Mouse (Mus musculus) limb, embryonic 12.5 days (tissue): ENCODE results near the gene Mgp. TPM values are rescaled to one million over a fixed set of nuclear protein-coding genes. Genes with fewer than 3 reads are reported as not detected.

Experiments used
- ATAC-seq: fragments of 200-750 bp; cut with Nextera tagmentation; 2 replicates; pipeline ENCODE4 v1.8.0; 2017; ENCODE audit warnings: low read depth, moderate TSS enrichment; ENCODE audit not compliant: insufficient number of reproducible peaks, insufficient read depth, low FRiP score, low TSS enrichment
- H3K27ac ChIP-seq: fragments of 300-500 bp; sonication (generic); 2 replicates; pipeline ENCODE4 v1.5.1; 2016; ENCODE audit warnings: mild to moderate bottlenecking, moderate library complexity
- H3K27me3 ChIP-seq: fragments of 300-500 bp; sonication (generic); 2 replicates; pipeline ENCODE4 v1.6.1; 2016; ENCODE audit warnings: mild to moderate bottlenecking, moderate library complexity
- H3K36me3 ChIP-seq: fragments of 300-500 bp; sonication (generic); 2 replicates; pipeline ENCODE4 v1.6.1; 2016; ENCODE audit warnings: mild to moderate bottlenecking, moderate library complexity
- H3K4me1 ChIP-seq: fragments of 300-500 bp; sonication (generic); replicated peaks from 2 replicates; pipeline ENCODE4 v1.6.1; 2016
- H3K4me2 ChIP-seq: fragments of 300-500 bp; sonication (generic); 2 replicates; pipeline ENCODE4 v1.6.1; 2016; ENCODE audit warnings: mild to moderate bottlenecking, moderate library complexity
- H3K4me3 ChIP-seq: fragments of 300-500 bp; sonication (generic); replicated peaks from 2 replicates; pipeline ENCODE4 v1.5.1; 2016; ENCODE audit warnings: mild to moderate bottlenecking
- H3K9ac ChIP-seq: fragments of 300-500 bp; sonication (generic); replicated peaks from 2 replicates; pipeline ENCODE4 v1.6.1; 2016; ENCODE audit warnings: mild to moderate bottlenecking, moderate library complexity
- H3K9me3 ChIP-seq: fragments of 300-500 bp; sonication (generic); 2 replicates; pipeline ENCODE4 v1.6.1; 2016; ENCODE audit warnings: mild to moderate bottlenecking, moderate library complexity
- WGBS: fragments of 180-500 bp; shearing (Covaris S2); methylation state at CpG from one replicate; pipeline ENCODE4 v1.1.7; 2016; 5-methylcytosine and 5-hydroxymethylcytosine counted together
- polyA plus RNA-seq: library from polyadenylated mRNA; unstranded; fragments of >200 nt; fragmentation: Nextera tagmentation; extraction: Ambion mirVana; gene quantifications from 2 replicates; pipeline ENCODE4 v1.2.1, GENCODE M21; 2016

The Mgp gene
- polyA plus RNA-seq, 1 experiment from 2014 or later: 28.7 TPM

DNA sequence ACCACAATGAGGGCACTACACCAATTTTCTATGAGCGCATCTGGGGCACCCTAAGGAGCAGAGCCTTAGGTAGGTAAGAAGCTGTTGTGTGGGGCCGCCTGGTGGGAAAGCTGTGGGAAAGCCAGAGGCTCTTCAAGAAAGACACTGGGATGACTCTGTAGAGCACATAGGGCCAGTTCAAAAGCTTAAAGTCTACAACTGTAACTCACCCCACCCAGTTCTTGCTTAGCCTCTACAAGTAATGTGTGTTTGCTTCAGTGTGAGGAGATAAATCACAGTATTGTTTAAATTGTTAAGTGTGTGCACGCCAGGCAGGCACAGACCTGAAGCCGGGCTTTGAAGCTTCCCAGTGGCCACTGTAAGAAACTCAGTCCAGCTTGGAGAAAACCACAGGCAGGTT lies 9.5 kb downstream of the Mgp start:
- no peaks in the 10 kb centered on the region for H3K27me3 ChIP-seq
- no peak overlapping the region for H3K4me2 ChIP-seq
- no peak overlapping the region for H3K9ac ChIP-seq
- H3K4me3 ChIP-seq: no peak overlapping the region
- peaks cover 14% of the 10 kb centered on the region for H3K4me1 ChIP-seq
- no peak for ATAC-seq
- no peak overlapping the region for H3K27ac ChIP-seq
- H3K9me3 ChIP-seq: no peaks in the 10 kb centered on the region
- WGBS: 75% methylated on average over 4 of the region's 4 CpGs
- H3K36me3 ChIP-seq: no peaks in the 10 kb centered on the region

DNA sequence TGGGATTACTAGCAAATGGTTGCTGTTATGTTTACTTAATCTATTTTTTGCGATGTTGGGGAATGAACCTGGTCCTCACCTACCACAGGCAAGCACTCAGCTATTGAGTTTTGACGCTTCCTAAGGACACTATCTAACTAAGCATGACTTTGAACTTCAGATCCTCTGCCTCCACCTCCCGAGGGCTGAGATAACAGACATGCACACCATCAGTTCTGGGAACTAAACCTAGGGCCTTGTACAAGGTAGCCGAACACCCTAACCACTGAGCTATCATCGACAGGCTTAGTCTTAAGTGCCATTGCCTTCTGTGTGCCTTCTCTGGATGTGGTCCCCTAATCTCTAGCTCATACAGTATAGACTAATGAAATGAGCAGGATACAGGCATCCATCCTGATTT lies 10.3 kb downstream of the Mgp start:
- Histone ChIP-seq H3K9ac (no peak overlapping the region), H3K4me1 (peaks cover 14% of the 10 kb centered on the region), H3K4me2 (no peak overlapping the region), H3K9me3 (no peaks in the 10 kb centered on the region), H3K4me3 (no peak overlapping the region), H3K27me3 (no peaks in the 10 kb centered on the region), H3K36me3 (no peaks in the 10 kb centered on the region), H3K27ac (no peak overlapping the region)
- 90% methylated on average over 5 of the region's 5 CpGs for WGBS
- ATAC-seq: no peak

DNA sequence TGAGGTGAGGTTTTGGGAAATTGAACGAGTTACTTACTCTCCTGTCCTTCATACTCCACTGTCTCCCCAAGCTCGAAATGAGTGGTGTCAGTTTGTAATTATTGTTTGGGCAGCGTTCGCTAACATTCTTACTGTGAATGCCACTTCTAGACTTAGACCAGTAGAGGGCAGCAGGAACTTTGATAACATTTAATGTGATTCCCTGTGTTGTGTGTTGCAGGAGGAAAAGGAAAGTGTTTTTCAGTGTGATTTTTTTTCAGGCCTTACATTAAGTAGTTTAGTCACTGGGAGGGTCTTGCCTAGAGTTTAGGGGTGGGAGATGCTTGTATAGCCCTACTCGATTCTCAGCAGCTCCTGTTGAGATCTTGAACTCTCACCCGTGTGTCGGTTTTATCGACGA lies 14.6 kb downstream of the Mgp start:
- Histone ChIP-seq H3K36me3 (no peaks in the 10 kb centered on the region), H3K4me3 (no peak overlapping the region), H3K9me3 (no peaks in the 10 kb centered on the region), H3K27ac (no peak overlapping the region), H3K4me2 (no peak overlapping the region), H3K27me3 (no peaks in the 10 kb centered on the region; the same call in 1 of the 2 replicates), H3K4me1 (peaks cover 19% of the 10 kb centered on the region; the same call in 1 of the 2 replicates), H3K9ac (no peak overlapping the region)
- WGBS: 49% methylated on average over 9 of the region's 9 CpGs
- no peak for ATAC-seq

- peaks cover 24% of the 10 kb centered on the region; the same call in 1 of the 2 replicates for H3K4me1 ChIP-seq
- ATAC-seq: no peak
- H3K9ac ChIP-seq: no peak overlapping the region
- H3K27me3 ChIP-seq: no peaks in the 10 kb centered on the region; the same call in 1 of the 2 replicates
- 68% methylated on average over 8 of the region's 8 CpGs for WGBS
- no peaks in the 10 kb centered on the region for H3K9me3 ChIP-seq
- H3K4me3 ChIP-seq: no peak overlapping the region
- H3K27ac ChIP-seq: no peak overlapping the region
- no peaks in the 10 kb centered on the region for H3K36me3 ChIP-seq
- no peak overlapping the region for H3K4me2 ChIP-seq
Observed at GRCm38 (mm10) chr6:136858420-136858819, 17.2 kb downstream of the Mgp start.

- no peak overlapping the region for H3K9ac ChIP-seq
- no peak overlapping the region for H3K4me3 ChIP-seq
- no peaks in the 10 kb centered on the region for H3K36me3 ChIP-seq
- H3K4me1 ChIP-seq: peaks cover 25% of the 10 kb centered on the region
- H3K4me2 ChIP-seq: peak overlapping the region; percentile 18; the same call in 1 of the 2 replicates
- no peak overlapping the region for H3K27ac ChIP-seq
- no peak for ATAC-seq
- no peaks in the 10 kb centered on the region for H3K9me3 ChIP-seq
- no peaks in the 10 kb centered on the region; the same call in 1 of the 2 replicates for H3K27me3 ChIP-seq
- 31% methylated on average over 11 of the region's 11 CpGs for WGBS
Observed at GRCm38 (mm10) chr6:136857873-136858260, 17.8 kb downstream of the Mgp start.

- no peaks in the 10 kb centered on the region; the same call in 1 of the 2 replicates for H3K27me3 ChIP-seq
- peak within 1 kb of the TSS; percentile 32; the same call in 1 of the 2 replicates for H3K27ac ChIP-seq
- H3K9me3 ChIP-seq: no peaks in the 10 kb centered on the region
- peaks cover 31% of the 10 kb centered on the region for H3K4me1 ChIP-seq
- no peak for ATAC-seq
- no peaks in the 10 kb centered on the region for H3K36me3 ChIP-seq
- WGBS: 60% methylated on average over 18 of the region's 18 CpGs
- H3K4me3 ChIP-seq: peak within 1 kb of the TSS; percentile 8; the same call in 1 of the 2 replicates
- peak within 1 kb of the TSS; percentile 18 for H3K4me2 ChIP-seq
- H3K9ac ChIP-seq: no peak within 1 kb of the TSS
Observed at GRCm38 (mm10) chr6:136857186-136857872, 18.3 kb downstream of the Mgp start, which contains the start of gene Art4. TSS of gene Art4 (minus strand) at chr6:136857733.

DNA sequence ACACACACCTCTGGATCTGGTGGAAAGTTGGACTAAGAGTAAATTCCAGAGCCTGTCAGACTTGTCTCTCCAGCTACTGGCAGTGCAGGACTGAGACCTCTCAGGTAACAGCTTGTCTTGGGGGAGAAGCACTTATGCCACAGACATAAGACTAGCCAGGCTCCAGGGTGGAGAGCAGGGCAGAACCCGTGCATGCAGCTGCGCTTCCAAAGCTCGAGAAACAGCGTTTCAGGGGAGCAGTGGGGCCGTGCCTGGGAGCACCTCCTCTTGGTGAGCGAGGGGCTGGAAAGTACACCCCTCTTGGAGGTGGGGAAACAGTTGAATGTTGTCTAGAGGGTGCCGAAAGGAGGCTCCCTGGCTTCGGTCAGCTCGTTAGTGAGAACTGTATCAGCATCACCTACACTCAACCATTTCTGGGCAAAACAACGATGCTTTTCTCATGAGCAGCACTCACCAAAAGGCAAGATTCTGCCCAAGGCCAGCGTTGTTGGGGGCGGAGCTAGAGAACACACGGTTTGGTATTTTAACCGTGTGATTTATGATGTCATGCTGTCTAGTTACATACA lies 19.5 kb downstream of the Mgp start:
- 0 out of 2 replicates have a peak overlapping the region, but pooled peaks have one; percentile 31 for H3K9ac ChIP-seq
- H3K4me3 ChIP-seq: no peak overlapping the region
- 45% methylated on average over 14 of the region's 14 CpGs for WGBS
- H3K36me3 ChIP-seq: no peaks in the 10 kb centered on the region
- H3K4me1 ChIP-seq: peaks cover 33% of the 10 kb centered on the region
- no peaks in the 10 kb centered on the region; the same call in 1 of the 2 replicates for H3K27me3 ChIP-seq
- ATAC-seq: no peak
- H3K4me2 ChIP-seq: peak overlapping the region; percentile 15; the same call in 1 of the 2 replicates
- H3K9me3 ChIP-seq: no peaks in the 10 kb centered on the region
- H3K27ac ChIP-seq: peak overlapping the region; percentile 80

- 81% methylated on average over 2 of the region's 2 CpGs for WGBS
- Histone ChIP-seq H3K27ac (no peak overlapping the region), H3K4me1 (peaks cover 33% of the 10 kb centered on the region), H3K9me3 (no peaks in the 10 kb centered on the region), H3K4me2 (no peak overlapping the region), H3K4me3 (no peak overlapping the region), H3K9ac (no peak overlapping the region), H3K27me3 (no peaks in the 10 kb centered on the region; the same call in 1 of the 2 replicates), H3K36me3 (no peaks in the 10 kb centered on the region)
- no peak for ATAC-seq
Observed at GRCm38 (mm10) chr6:136855183-136855582, 20.4 kb downstream of the Mgp start.

- Histone ChIP-seq H3K27me3 (no peaks in the 10 kb centered on the region; the same call in 1 of the 2 replicates), H3K4me2 (no peak overlapping the region), H3K4me1 (peaks cover 33% of the 10 kb centered on the region), H3K27ac (no peak overlapping the region), H3K9ac (no peak overlapping the region), H3K36me3 (no peaks in the 10 kb centered on the region), H3K9me3 (no peaks in the 10 kb centered on the region), H3K4me3 (no peak overlapping the region)
- no peak for ATAC-seq
- whole genome bisulfite sequencing: 82% methylated on average over 11 of the region's 11 CpGs
Observed at GRCm38 (mm10) chr6:136854361-136854781, 21.3 kb downstream of the Mgp start.

- Histone ChIP-seq H3K9ac (no peak overlapping the region), H3K27me3 (no peaks in the 10 kb centered on the region), H3K4me1 (peaks cover 27% of the 10 kb centered on the region), H3K4me3 (no peak overlapping the region), H3K9me3 (no peaks in the 10 kb centered on the region), H3K27ac (peak overlapping the region; percentile 80), H3K36me3 (no peaks in the 10 kb centered on the region), H3K4me2 (no peak overlapping the region; the same call in 1 of the 2 replicates)
- ATAC-seq: no peak
- 39% methylated on average over 3 of the region's 3 CpGs for WGBS
Observed at GRCm38 (mm10) chr6:136852762-136853161, 22.9 kb downstream of the Mgp start.

DNA sequence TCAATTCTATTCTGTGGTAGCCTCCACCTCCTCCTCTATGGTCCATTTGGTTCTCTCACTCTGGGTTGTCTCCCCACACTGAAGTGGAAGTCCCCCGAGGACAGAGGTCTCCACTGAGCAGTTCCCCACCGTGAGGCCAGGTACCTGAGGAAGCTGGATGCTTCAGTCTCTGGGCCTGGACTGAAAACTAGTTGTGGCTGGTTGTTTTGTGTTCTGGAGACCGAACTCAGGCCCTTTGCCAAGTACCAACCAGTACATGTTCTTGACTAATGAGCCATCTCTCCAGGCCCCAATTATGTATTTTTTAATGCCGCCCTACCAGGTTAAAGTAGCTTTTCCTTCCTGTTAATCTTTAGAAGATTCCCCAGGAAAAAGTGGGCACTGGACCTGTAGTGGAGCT lies 23.3 kb downstream of the Mgp start:
- H3K4me3 ChIP-seq: no peak overlapping the region
- no peaks in the 10 kb centered on the region for H3K27me3 ChIP-seq
- no peaks in the 10 kb centered on the region for H3K36me3 ChIP-seq
- no peaks in the 10 kb centered on the region for H3K9me3 ChIP-seq
- H3K27ac ChIP-seq: peak overlapping the region; percentile 80
- H3K4me2 ChIP-seq: peak overlapping the region; percentile 15; the same call in 1 of the 2 replicates
- peaks cover 23% of the 10 kb centered on the region for H3K4me1 ChIP-seq
- no peak overlapping the region for H3K9ac ChIP-seq
- ATAC-seq: no peak
- 81% methylated on average over 4 of the region's 4 CpGs for WGBS
